Mouse (Mus musculus) urinary bladder, postnatal 36 days (tissue): ENCODE measurements around the gene Lama2.
A peak's percentile ranks its signal among the peaks of the same experiment; 100 is the strongest.

Experiments
- DNase-seq, 2 experiments: peaks; one replicate each; pipeline ENCODE4 v3.0.0; 2022; ENCODE audit warnings: low spot score in 2 of 2, mixed read lengths in 1 of 2

Lama2 gene

GRCm38 (mm10) chr10:27619658-27620057 lies at the start of gene Lama2:
Gene Lama2, minus strand, starts transcription at chr10:27619758.
- no peak for DNase-seq

- no peak for DNase-seq
Observed at GRCm38 (mm10) chr10:27664391-27664790, 44.8 kb upstream of the Lama2 start.

DNA sequence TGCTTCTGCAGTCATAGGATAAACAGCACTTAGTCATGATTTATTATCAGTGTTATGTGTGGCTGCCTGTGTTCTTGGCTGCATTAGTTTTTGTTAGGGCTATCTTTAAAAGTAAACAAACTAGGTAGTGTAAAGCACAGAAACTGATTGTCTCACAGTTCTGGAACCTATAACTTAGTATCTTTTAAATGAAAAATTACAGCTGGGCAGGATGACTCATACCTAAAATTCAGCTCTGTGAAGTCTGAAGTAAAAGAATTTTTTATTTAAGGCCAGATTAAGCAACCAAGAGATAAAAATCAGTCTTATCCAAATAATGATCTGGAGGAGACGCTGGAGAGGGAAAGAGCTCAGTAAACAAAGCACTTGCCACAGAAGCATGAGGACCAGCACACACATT lies 43.8 kb upstream of the Lama2 start:
- DNase-seq: no peak

DNA sequence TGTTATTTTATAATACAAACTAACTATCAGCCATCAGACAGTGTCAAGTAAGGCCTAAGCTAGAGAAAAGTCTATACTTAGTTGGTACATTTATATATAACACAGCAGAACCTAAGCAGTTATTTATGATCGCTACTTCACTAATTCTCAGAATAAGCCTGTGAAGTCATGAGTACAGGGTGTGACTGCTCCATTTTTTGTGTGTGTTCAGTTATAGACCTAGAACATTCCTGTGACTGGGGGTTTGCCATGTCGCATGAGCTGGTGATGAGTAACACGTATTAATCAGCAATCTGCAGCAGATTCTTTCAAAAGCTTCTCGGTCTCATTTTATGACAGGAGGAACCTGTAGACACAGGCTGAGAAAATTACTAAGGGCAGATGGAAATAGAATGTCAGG lies 34.6 kb upstream of the Lama2 start:
- no peak for DNase-seq

- DNase-seq: no peak
Observed at GRCm38 (mm10) chr10:27652694-27653335, 33.3 kb upstream of the Lama2 start.

GRCm38 (mm10) chr10:27635721-27636120 lies 16.2 kb upstream of the Lama2 start:
- DNase-seq: no peak

GRCm38 (mm10) chr10:27631002-27631401 lies 11.4 kb upstream of the Lama2 start:
- DNase-seq: no peak

DNA sequence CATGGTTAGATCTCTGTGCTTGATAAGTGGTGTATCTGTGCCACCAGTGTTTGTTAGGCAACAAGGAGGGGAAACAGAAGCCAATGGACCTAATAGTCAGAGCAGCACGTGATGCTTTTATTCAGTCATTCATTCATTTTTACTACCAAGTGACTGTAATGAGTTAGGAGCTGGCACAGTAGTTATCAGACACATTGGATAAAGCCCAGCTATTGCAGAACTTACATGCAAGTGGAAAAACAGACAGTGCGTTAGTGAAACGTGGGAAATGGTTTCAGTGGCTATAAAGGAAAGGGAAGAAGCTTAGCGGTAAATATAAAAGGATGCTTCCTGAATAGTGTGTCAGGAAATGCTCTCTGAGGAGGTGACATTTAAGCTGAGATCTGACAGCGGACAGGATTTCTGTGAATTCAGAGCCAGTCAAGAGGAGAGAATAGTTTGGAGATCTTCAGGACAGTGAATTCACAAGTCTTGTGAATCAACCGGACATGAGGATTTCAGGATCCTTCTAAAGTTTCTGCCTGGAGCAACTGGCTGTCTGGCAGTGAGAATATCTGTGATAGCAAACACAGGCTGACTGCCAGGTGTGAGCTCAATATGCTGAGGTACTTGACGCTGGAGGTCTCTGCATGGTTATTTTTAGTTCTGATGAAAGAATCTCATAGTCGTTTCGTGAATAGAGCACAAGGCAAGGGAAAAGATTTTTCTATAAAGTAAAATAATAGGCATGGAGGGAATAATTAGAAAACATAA lies 2.3 kb upstream of the Lama2 start:
- no peak for DNase-seq

GRCm38 (mm10) chr10:27617522-27618020 lies 2.0 kb downstream of the Lama2 start:
- no peak for DNase-seq

DNA sequence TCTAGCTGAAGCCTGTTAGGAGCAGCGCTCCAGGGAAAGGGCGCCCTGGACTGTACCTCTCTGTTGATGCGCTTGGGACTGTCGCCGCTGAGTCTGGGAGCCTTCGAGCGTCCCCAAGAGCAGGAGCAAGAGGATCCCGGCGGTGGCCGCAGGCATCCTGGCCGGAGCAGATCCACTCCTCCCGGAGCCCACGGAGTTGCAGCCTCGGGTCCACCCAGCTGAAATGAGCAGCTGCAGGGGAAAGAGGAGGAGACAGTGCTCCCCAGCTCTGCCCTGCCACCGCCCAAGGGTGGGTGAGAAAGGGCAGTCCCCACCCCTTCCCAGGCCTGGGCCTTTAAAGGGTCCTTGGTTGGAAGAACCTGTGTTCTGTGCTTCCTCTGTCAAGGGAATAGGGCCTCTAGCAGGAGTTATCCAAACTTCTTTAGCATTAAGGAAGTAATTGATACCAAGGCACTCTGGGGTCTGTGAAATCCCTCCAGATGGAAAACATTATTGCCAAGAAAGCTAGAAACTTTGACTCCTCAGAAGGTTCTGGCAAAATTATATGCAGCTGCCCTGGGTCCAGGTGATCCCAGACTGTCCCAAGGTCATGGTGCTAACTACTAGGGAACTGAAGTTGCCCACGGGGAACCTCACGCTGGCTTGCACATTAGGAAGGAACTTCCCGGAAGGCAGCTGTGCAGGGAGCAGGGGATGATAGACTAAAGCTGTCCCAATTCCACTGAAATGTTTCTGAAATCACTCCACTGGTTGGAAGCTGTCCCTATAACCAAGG lies 2.7 kb downstream of the Lama2 start:
- peak; percentile 13 to 36 for DNase-seq

DNA sequence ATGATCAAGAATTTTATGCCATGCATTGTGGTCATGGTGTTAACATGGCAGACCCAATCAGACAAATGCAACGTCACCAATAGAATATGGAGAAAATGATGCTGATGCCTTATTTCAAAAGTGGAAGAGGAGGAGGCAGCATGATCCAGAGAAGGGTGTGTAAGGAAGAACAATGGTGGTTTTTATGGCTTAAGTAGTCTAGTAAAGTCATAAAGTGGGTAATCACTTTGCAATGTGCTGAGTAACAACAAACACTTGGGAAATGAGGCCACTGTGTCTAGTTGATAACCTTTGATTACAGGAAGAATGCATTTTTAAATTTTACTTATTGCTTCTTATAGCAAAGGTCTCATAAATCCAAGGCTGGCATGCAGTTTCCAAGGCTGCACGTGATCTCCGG lies 23.9 kb downstream of the Lama2 start:
- no peak for DNase-seq

GRCm38 (mm10) chr10:27533217-27533616 lies 86.3 kb downstream of the Lama2 start:
- no peak for DNase-seq

- no peak for DNase-seq
Observed at GRCm38 (mm10) chr10:27508847-27509459, 110.6 kb downstream of the Lama2 start.

DNA sequence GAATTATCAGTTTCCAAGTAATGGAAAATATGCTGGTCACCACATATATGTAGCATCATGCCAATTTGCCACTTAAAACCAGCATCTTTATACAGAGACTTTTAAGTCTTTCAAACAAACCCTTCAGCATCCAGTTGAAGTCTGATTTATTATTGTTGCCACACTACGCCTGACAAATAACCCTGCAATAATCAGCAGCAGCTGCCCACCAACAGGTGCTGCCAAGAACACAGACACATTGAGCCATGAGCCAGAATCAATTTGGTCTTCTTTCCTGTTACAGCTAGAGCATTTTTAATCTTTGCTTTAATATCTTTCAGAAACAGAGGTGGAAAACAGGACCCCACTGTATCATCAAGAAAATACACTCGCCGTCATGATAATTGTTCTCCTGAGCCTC lies 118.7 kb downstream of the Lama2 start:
- no peak for DNase-seq

GRCm38 (mm10) chr10:27488452-27488851 lies 131.1 kb downstream of the Lama2 start:
- no peak for DNase-seq

- DNase-seq: no peak
Observed at GRCm38 (mm10) chr10:27484041-27484440, 135.5 kb downstream of the Lama2 start.

DNA sequence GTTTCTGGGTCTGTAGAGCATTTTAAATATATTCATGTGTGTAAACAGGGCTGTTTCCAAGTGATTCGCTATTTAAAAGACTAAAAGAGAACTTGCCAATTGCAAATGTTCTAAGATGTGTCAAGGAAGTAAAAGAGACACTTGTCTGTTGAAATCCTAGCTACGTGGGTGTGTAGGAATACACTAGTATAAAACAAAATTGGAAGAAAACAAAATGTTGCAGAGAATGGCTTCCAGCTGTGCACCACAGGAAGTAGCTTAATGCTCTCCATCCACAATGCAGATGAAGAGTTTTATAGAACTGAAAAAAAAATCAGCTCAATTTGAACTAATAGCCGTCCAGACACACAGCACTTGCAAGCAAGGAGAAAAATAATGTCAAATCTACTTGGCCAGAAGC lies 144.0 kb downstream of the Lama2 start:
- no peak for DNase-seq

DNA sequence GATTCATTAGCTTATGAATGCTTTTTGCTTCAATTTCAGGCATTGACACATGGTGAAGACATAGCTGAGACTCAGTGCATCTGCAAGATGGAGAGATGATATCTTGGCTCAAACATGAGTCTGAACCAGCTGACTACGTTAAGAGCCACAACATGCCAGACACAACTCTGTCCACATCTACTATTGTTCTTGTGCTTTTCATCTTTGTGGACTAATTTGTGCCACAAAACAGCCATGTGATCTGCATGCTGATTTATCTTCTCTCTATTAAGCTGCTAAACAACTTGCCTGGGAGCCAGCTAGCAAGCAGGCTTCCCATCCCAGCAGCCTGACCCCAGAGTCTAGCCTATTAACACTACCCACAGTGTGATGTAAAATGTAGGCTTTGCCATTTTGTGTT lies 151.3 kb downstream of the Lama2 start:
- no peak for DNase-seq

DNA sequence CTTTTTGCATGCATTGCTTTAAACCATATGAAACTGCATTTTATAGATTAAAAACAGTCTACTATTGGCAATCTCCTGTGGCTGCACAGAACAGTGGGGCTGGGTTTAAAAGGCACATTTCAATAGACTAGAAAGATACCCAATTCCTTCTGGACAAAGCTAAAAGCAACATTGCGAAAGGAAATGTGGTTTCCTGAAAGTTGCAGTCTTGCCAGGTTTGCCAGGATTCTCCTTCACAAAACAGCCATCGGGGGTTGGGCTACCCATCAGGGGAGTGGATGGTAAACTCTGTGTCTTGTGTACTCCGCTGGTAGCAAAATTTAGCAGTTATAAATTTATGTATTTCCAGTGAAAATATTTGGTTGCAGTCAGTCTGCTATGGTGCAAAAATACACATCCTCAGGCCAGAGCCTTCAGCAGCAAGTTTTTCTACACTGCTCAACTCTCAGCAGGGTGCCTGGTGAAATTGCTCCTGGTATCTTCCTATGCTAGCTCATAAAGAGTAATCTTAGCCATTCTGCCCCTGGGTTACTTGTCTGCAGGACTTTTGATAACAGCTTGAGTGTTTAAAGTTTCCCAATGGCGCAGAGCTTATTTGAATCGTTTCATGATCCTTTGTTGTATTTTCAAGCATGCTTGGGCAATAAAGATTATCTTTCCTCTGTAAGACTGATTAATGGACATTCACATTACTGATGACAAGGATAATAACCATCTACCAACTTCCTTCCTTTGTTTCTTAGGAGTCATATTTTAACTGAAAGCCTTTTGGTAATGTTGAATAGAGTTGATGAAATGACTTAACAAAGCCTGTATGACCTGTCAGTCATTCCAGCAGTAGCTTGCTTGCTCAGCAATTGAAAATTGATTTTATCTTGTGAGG lies 205.7 kb downstream of the Lama2 start:
- DNase-seq: no peak

GRCm38 (mm10) chr10:27390753-27391152 lies 228.8 kb downstream of the Lama2 start:
- DNase-seq: no peak

- no peak for DNase-seq
Observed at GRCm38 (mm10) chr10:27387531-27387930, 232.0 kb downstream of the Lama2 start.
